Mouse (Mus musculus): ENCODE results near the gene Emg1. TPM values are rescaled to one million over a fixed set of nuclear protein-coding genes. Genes with fewer than 3 reads are reported as not detected.

The Emg1 gene
- total and polyA plus RNA-seq, 3 experiments, result 117 to 254 (median 228) TPM

GRCm38 (mm10) chr6:124699962-124700610 lies 11.9 kb downstream of the Emg1 start:
- no peaks in the 10 kb centered on the region for H3K27me3 ChIP-seq (ENCODE audit: insufficient read depth, low read length)
- ATAC-seq (ENCODE audit: extremely low read depth, insufficient number of reproducible peaks, low FRiP score, poor library complexity, severe bottlenecking), result no peak
- H3K9me3 ChIP-seq (replicated peaks), result no peaks in the 10 kb centered on the region
- H3K4me1 ChIP-seq (ENCODE audit: insufficient read depth, low read depth, low read length), result peaks cover 56% of the 10 kb centered on the region
- H3K4me3 ChIP-seq (ENCODE audit: low read depth, low read length), result no peak overlapping the region
- TF ChIP-seq GATA1 (IDR thresholded peaks at IDR 0.05; ENCODE audit: borderline replicate concordance, low read length), result no peak
- no peak for TF ChIP-seq POLR2AphosphoS5 (IDR thresholded peaks at IDR 0.05; ENCODE audit: insufficient replicate concordance, low read depth, low read length)
- no peak for TF ChIP-seq CTCF (IDR thresholded peaks at IDR 0.05; ENCODE audit: low read depth, low read length)
- TF ChIP-seq GATA2 (IDR thresholded peaks at IDR 0.05; ENCODE audit: borderline replicate concordance, low read depth, low read length), result no peak
- no peak for TF ChIP-seq TAL1 (conservative IDR thresholded peaks at IDR 0.05; ENCODE audit: low read depth, low read length)
- DNase-seq (ENCODE audit: low spot score), result no peak
- peaks cover 99% of the 10 kb centered on the region for H3K36me3 ChIP-seq (replicated peaks)

GRCm38 (mm10) chr6:124699366-124699765 lies 12.6 kb downstream of the Emg1 start:
- Histone ChIP-seq H3K36me3 (replicated peaks) (peaks cover 97% of the 10 kb centered on the region), H3K4me1 (ENCODE audit: insufficient read depth, low read depth, low read length) (peaks cover 53% of the 10 kb centered on the region), H3K4me3 (ENCODE audit: low read depth, low read length) (no peak overlapping the region), H3K27me3 (ENCODE audit: insufficient read depth, low read length) (no peaks in the 10 kb centered on the region), H3K9me3 (replicated peaks) (no peaks in the 10 kb centered on the region)
- no peak for TF ChIP-seq POLR2AphosphoS5 (IDR thresholded peaks at IDR 0.05; ENCODE audit: insufficient replicate concordance, low read depth, low read length)
- TF ChIP-seq TAL1 (conservative IDR thresholded peaks at IDR 0.05; ENCODE audit: low read depth, low read length), result no peak
- TF ChIP-seq CTCF (IDR thresholded peaks at IDR 0.05; ENCODE audit: low read depth, low read length), result no peak
- TF ChIP-seq GATA2 (IDR thresholded peaks at IDR 0.05; ENCODE audit: borderline replicate concordance, low read depth, low read length), result no peak
- no peak for TF ChIP-seq GATA1 (IDR thresholded peaks at IDR 0.05; ENCODE audit: borderline replicate concordance, low read length)
- ATAC-seq (ENCODE audit: extremely low read depth, insufficient number of reproducible peaks, low FRiP score, poor library complexity, severe bottlenecking) (no peak), DNase-seq (ENCODE audit: low spot score) (no peak)

- H3K36me3 ChIP-seq (replicated peaks), result peaks cover 97% of the 10 kb centered on the region
- H3K27me3 ChIP-seq (ENCODE audit: insufficient read depth, low read length), result no peaks in the 10 kb centered on the region
- peaks cover 54% of the 10 kb centered on the region for H3K4me1 ChIP-seq (ENCODE audit: insufficient read depth, low read depth, low read length)
- no peak for ATAC-seq (ENCODE audit: extremely low read depth, insufficient number of reproducible peaks, low FRiP score, poor library complexity, severe bottlenecking)
- no peak overlapping the region for H3K4me3 ChIP-seq (ENCODE audit: low read depth, low read length)
- H3K9me3 ChIP-seq (replicated peaks), result no peaks in the 10 kb centered on the region
- no peak for DNase-seq (ENCODE audit: low spot score)
- TF ChIP-seq CTCF (IDR thresholded peaks at IDR 0.05; ENCODE audit: low read depth, low read length), result no peak
- TF ChIP-seq POLR2AphosphoS5 (IDR thresholded peaks at IDR 0.05; ENCODE audit: insufficient replicate concordance, low read depth, low read length), result no peak
- no peak for TF ChIP-seq GATA2 (IDR thresholded peaks at IDR 0.05; ENCODE audit: borderline replicate concordance, low read depth, low read length)
- TF ChIP-seq GATA1 (IDR thresholded peaks at IDR 0.05; ENCODE audit: borderline replicate concordance, low read length), result no peak
- TF ChIP-seq TAL1 (conservative IDR thresholded peaks at IDR 0.05; ENCODE audit: low read depth, low read length), result no peak
Measured at GRCm38 (mm10) chr6:124698751-124699150, 13.2 kb downstream of the Emg1 start.

GRCm38 (mm10) chr6:124696441-124697150 lies 15.4 kb downstream of the Emg1 start:
- Histone ChIP-seq H3K27me3 (ENCODE audit: insufficient read depth, low read length) (no peaks in the 10 kb centered on the region), H3K9me3 (replicated peaks) (no peaks in the 10 kb centered on the region), H3K36me3 (replicated peaks) (peaks cover 94% of the 10 kb centered on the region), H3K4me3 (ENCODE audit: low read depth, low read length) (no peak overlapping the region), H3K4me1 (ENCODE audit: insufficient read depth, low read depth, low read length) (peaks cover 54% of the 10 kb centered on the region)
- no peak for ATAC-seq (ENCODE audit: extremely low read depth, insufficient number of reproducible peaks, low FRiP score, poor library complexity, severe bottlenecking)
- no peak for DNase-seq (ENCODE audit: low spot score)
- TF ChIP-seq CTCF (IDR thresholded peaks at IDR 0.05; ENCODE audit: low read depth, low read length), result no peak
- no peak for TF ChIP-seq POLR2AphosphoS5 (IDR thresholded peaks at IDR 0.05; ENCODE audit: insufficient replicate concordance, low read depth, low read length)
- no peak for TF ChIP-seq GATA2 (IDR thresholded peaks at IDR 0.05; ENCODE audit: borderline replicate concordance, low read depth, low read length)
- no peak for TF ChIP-seq TAL1 (conservative IDR thresholded peaks at IDR 0.05; ENCODE audit: low read depth, low read length)
- TF ChIP-seq GATA1 (IDR thresholded peaks at IDR 0.05; ENCODE audit: borderline replicate concordance, low read length), result no peak

- no peaks in the 10 kb centered on the region for H3K9me3 ChIP-seq (replicated peaks)
- peaks cover 88% of the 10 kb centered on the region for H3K36me3 ChIP-seq (replicated peaks)
- H3K4me3 ChIP-seq (ENCODE audit: low read depth, low read length), result no peak overlapping the region
- no peaks in the 10 kb centered on the region for H3K27me3 ChIP-seq (ENCODE audit: insufficient read depth, low read length)
- TF ChIP-seq GATA2 (IDR thresholded peaks at IDR 0.05; ENCODE audit: borderline replicate concordance, low read depth, low read length) (no peak), POLR2AphosphoS5 (IDR thresholded peaks at IDR 0.05; ENCODE audit: insufficient replicate concordance, low read depth, low read length) (no peak), GATA1 (IDR thresholded peaks at IDR 0.05; ENCODE audit: borderline replicate concordance, low read length) (no peak), TAL1 (conservative IDR thresholded peaks at IDR 0.05; ENCODE audit: low read depth, low read length) (no peak), CTCF (IDR thresholded peaks at IDR 0.05; ENCODE audit: low read depth, low read length) (no peak)
- no peak for DNase-seq (ENCODE audit: low spot score)
- peaks cover 40% of the 10 kb centered on the region for H3K4me1 ChIP-seq (ENCODE audit: insufficient read depth, low read depth, low read length)
- no peak for ATAC-seq (ENCODE audit: extremely low read depth, insufficient number of reproducible peaks, low FRiP score, poor library complexity, severe bottlenecking)
Measured at GRCm38 (mm10) chr6:124694166-124694955, 17.6 kb downstream of the Emg1 start.
